Mouse (Mus musculus): Measurements from ENCODE around the gene Afm.

GRCm38 (mm10) chr5:90507411-90507949 lies 11.3 kb upstream of the Afm start:
- TF ChIP-seq POLR2A (IDR thresholded peaks at IDR 0.05; ENCODE audit: borderline replicate concordance, control insufficient read depth, low read depth, low read length) (no peak), CTCF (IDR thresholded peaks at IDR 0.05; ENCODE audit: control insufficient read depth, insufficient read depth, low read length) (no peak)
